Mouse (Mus musculus) frontal cortex, postnatal 10 days (tissue): Measurements from ENCODE around the gene Hdac10.

ENCODE experiments used
- DNase-seq, 2 experiments: peaks; one replicate each; pipeline ENCODE4 v3.0.0; 2022; ENCODE audit warnings: low spot score in 2 of 2, mixed read lengths in 1 of 2

Gene Hdac10

GRCm38 (mm10) chr15:89075478-89076147 lies 52.9 kb downstream of the Hdac10 start:
- peak; percentile 73 to 85 for DNase-seq

GRCm38 (mm10) chr15:89074613-89075477 lies 53.7 kb downstream of the Hdac10 start, which contains the start of gene Trabd:
TSS of gene Trabd (plus strand) at chr15:89075124.
- no peak for DNase-seq

DNA sequence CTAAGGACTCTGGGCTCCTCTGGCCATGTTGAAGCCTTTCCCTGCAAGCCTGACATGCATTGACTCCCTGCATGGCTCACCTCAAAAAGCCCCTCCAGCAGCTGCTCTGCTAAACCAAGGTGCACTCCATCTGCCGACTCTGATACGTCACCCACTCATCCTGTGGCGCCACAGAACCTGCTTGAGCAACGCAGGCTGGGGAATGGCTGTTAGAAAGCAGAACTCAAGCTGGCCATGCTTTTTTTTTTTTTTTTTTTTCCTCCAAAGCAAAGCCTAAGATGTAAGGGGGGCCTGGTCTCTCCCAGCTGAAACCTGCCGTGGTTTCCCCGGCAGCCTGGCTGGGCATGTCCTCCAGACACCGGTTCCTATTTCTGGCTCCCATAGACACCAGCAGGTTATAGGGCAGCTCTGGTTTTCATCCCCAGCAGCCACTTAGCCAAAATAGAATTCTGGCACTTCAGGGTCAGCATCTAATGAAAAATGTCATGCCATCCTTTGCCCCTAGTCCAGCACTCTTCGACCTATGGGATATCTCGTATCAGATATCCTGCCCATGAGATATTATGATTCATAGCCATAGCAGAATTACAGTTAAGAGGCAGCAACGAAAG lies 54.4 kb downstream of the Hdac10 start:
- no peak for DNase-seq
